Mouse (Mus musculus) fat pad, adult 2 months (tissue): ENCODE measurements around the gene Tepp.

Experiments
- DNase-seq: peaks from one replicate; pipeline ENCODE4 v3.0.0-alpha.2; 2011; ENCODE audit warnings: low read depth, low spot score; ENCODE audit errors: extremely low read depth

Tepp gene

GRCm38 (mm10) chr8:95362272-95362671 lies 51.9 kb downstream of the Tepp start:
- no peak for DNase-seq

- no peak for DNase-seq
Measured at GRCm38 (mm10) chr8:95363849-95364248, 53.5 kb downstream of the Tepp start.

DNA sequence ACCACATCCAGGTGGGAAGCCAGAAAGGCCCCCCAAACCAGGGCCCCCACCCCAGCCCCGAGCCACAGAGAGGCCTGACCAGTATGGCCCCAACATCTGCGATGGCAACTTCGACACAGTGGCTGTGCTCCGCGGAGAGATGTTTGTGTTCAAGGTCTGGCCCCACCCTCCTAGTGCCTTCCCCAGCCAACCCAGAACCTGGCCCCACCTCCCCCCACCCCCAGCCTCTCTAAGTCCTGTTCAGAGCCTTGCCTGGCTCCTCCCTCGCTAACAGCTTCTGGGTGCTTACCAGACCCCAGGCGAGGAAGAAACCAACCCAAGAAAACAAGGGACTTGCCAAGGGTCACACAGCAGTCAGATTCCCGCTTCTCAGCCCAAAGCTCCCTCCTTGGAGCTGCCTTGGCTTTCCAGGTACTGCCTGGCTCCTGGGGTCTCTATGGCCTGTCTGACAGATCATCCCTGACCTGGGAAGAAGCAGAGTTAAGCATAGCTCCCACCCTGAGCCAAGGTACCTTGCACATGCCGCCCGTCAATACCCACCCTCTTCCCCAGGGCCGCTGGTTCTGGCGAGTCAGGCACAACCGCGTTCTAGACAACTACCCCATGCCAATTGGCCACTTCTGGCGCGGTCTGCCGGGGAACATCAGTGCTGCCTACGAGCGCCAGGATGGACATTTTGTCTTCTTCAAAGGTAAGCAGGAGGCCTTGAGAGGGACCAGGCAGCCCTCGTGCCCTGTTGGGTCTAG lies 59.4 kb downstream of the Tepp start:
- DNase-seq, result no peak

DNA sequence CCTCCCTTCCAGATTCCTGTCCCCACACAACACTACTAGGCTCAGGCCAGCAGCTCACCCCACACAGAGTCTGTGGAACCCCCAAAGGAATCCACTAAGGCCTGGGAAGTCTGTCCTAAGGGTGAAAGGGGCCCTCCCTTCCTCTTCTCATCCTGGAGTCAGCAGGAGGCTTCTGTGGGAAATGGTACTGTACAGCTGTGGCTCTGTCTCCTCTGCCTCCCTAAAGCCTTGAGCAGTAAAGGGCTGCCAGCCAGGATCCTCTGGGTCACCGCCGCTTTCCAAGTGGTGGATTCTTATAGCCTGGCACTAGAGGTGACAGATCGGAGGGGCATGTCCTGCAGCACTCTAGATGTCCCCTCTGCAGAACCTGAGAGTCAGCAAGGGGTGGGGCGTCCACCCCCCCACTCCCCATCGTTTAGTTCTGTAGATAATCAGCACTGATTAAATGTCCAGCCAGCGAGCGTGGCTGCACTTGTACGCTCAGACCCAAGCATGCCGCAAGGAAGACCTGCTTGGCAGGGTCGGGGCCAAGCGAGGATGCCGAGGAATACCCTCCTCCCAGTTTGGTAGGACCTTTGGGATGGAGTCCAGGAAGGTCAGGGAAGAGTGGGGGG lies 63.1 kb downstream of the Tepp start:
- no peak for DNase-seq

DNA sequence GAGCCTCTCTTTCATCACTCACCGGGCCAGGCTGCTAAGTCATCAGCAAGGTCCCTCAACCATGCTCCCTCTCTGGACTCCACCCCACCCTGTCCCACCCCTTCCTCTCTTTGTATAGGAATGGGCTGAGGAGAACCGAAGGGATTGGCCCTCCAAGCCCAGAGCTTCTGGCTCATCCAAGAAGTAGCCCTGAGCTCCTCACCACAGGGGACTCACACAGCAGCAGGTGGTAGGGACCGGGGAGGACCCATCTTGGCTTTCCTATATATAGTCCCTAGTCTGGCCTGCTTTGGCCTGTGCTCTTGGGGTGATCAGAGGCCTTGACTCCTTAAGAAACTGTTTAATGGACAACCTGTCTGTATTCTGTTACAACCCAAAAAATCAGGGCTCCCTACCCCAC lies 64.1 kb downstream of the Tepp start:
- no peak for DNase-seq

DNA sequence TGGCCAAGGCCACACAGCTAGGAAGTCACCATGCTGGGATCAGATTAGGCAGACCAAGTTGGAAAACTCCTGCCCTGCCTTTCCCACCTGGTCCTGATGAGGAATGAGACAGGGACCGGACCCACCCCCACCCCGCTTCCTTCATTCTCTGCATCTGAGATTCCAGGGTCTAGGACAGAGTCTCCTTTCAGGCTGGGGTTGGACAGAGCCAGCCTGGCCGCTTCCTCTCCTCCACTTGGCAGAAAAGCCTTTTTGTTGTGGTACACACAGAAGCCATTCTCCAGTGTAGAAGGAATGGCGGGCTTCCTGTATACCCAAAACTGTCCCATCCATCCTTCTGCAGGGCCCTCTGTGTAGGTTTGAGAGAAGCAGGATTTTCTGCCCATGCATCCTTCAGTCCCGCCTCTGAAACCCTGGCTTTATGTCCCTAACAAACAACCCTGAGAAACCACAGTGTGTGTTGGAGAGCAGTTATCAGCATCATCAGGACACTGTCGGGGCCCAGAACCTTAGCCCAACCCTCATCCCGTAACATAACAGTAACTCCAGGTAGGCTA lies 65.1 kb downstream of the Tepp start:
- no peak for DNase-seq
